Mouse (Mus musculus): ENCODE data around the gene Tat.
A peak's percentile ranks its signal among the peaks of the same experiment; 100 is the strongest.

Gene Tat

DNA sequence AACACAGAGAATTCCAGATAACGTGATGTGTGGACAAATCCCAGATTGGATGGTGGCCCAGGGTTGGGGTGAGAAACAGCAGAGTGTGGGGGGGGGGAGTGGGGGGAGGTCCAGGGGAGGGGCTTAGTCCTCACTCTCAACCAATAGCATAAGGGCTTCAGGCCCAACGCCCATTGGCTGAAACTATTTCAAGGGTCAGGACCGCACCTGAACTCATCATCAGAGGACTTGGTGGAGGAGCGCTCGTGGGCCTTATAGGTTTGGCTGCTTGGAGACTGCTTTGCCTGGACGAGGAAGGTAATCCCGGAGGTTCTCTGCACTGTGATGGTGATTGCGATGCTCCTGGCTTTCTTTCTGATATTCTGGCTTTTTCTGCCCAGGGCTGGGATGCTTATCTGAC lies at the start of gene Tat:
Gene Tat (plus strand): TSS at position 214 of the 400 bp plus-strand sequence.
- no peak for DNase-seq

- peak in 1 of 2 experiments; percentile 45 for DNase-seq
Measured at GRCm38 (mm10) chr8:109941606-109942360, 48.5 kb upstream of the Tat start.

DNA sequence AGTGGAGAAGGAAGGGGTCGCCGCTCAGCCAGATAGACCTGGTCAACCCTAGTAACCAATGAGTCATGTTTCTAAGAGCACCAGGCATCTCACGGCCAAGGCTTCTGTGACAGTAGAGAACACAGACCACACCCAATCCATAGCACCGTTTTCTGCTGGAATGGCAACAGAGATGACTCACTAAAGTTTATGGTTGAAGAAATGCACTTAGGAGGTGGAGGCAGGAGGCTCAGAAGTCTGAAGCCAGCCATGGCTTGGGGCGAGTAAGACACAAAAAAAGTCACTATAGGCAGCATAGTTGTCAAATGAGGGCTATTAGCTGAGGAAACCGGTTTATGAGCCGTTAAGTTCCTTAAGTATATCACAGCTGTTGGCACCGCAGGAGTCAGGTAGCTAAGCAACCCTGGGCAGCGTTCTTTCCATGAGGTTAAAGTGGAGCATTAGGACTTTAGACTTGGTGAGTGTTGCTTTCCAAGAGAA lies 45.0 kb upstream of the Tat start:
- DNase-seq: no peak

DNA sequence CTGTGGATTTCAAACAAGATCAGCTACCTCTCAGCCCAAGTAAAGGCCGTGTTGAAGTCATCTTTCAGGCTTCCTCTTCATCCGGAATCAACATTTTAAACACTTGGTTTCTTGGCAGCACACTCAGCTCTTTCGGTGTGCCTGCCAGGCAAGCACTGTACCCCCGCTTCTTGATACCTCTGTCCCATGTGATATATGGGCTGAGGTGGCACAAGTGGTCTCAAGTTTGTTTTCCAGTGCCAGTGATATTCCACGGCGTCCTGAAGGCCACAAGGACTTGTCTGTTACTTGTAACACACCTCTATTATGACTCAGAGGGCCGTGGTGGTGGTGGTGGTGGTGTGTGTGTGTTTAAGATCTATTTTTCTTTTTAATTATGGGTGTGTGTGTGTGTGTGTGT lies 44.5 kb upstream of the Tat start:
- no peak for DNase-seq

GRCm38 (mm10) chr8:109946272-109946671 lies 44.0 kb upstream of the Tat start:
- DNase-seq: no peak

GRCm38 (mm10) chr8:109947447-109948284 lies 42.6 kb upstream of the Tat start:
- peak; percentile 66 to 75 for DNase-seq

- no peak for DNase-seq
Measured at GRCm38 (mm10) chr8:109948285-109948564, 42.0 kb upstream of the Tat start.

DNA sequence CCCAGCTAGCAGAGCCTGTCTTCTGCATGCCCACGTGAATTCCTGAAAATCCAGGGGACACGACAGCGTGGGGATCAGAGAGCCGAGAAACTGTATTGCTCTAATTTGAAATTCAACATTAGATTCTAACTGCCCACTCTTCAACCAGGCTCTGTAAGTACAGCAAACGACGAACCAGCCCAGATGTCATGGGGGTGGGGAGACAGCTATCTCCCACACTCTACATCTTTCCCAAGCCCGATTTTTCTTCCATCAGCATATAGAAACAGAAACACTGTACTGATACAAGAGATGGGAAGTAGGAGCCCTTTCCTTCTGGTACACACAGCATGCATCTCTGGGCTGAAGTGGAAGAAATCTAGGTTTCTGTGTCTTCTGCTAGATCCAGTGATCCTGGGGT lies 38.1 kb upstream of the Tat start:
- DNase-seq: no peak

GRCm38 (mm10) chr8:109954486-109954948 lies 35.7 kb upstream of the Tat start:
- no peak for DNase-seq

DNA sequence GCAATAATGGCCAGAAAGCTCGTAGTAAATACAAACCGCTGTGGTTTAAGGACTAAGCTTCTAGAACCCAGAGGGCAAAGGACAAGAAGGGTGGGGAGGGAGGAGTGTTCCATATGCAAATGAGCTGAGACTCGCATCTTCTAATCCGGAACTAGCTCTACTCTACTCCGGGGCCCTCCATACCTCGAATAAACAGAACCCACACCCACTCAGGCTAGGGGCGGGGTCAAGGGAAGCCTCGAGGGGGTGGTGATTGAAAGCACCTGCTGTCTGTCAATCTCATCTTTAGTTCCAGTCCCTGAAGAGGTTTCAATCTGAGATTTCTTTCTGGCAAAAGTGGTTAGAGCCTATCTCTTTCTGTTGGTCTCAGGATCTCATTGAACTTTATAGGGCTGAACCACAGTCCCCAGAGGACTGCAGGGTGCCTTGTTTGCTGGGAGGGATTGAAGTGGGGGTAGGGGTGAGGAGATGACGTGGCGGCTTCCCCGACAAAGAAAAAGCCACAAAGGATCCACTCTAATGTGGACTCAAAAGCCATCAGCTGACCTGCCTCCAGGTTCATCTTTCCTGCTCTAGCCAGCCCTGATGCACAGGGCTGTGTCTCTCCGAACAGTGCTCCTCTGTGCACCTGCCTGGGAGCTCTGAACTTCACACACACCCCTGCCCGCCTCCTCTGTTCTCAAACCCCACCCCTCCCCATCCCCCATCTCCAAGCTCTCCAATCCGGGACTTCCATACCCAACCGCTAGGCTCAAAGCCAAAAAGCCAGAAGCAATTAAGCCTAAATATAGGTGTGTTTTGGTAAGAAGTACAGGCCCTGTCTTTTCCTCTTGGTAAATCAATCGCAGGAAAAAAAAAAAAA lies 32.8 kb upstream of the Tat start:
- DNase-seq: no peak

GRCm38 (mm10) chr8:109958036-109958655 lies 32.1 kb upstream of the Tat start:
- DNase-seq: no peak

DNA sequence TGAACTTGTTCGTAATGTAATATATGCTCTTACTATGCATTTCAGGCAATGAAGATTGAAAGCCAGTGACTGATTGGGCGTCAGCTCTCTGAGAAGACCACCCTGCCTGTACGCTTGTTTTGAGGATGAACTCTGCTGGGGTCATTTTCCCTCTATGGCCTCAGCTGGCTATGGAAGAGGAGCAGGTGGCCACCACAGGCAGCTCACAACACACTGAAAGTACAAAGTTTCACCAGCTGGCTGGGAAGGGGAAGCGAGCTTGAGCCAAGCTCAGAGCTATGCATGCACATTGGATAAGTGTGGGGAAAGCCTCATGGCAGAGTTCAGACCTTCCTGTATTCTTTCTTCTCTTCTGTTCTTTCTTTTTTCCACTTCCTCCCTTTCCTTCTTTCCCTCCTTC lies 31.1 kb upstream of the Tat start:
- DNase-seq: no peak

GRCm38 (mm10) chr8:109961693-109962367 lies 28.4 kb upstream of the Tat start, which contains the start of gene Marveld3:
Gene Marveld3 (minus strand): TSS chr8:109962203.
- DNase-seq: peak; percentile 50 to 71

DNA sequence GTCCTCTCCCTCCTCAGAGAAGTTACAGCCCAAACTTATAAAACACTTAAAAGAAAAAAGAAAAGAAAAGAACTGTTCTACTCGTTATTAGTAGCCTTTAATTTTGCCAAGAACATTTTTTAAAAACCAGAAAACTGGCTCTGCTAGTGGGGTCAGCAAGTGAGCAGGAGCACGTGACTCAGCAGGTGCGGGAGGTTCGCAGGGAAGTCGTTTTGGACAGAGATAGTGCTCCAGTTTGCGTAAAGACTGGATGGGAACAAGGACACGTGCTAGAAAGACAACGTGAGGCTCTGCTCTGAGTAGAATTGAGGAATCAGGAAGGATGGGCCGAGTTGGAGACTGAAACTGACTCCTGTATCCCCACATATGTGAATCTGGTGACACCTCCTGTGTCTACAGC lies 27.3 kb upstream of the Tat start:
- DNase-seq: no peak

DNA sequence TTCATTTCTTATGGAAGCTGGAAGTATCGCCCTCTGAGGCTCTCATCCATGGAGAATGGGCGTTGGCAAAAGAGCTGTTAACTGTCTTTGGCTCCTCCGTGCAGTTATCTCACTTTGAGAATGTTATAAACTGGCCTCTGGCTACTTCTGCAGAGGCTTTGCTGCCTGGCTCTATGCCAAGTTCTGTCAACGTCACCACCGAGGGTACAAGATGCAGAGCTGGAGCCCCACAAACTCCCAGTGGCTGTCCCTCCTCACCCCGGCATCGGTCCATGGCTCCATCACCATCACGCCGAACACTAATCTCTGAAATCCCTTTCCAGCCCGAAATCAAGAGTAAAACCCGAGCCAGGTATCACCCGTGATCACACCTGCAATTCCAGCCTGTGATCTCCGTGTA lies 26.8 kb upstream of the Tat start:
- DNase-seq: no peak

- no peak for DNase-seq
Measured at GRCm38 (mm10) chr8:109964106-109964505, 26.1 kb upstream of the Tat start.

GRCm38 (mm10) chr8:109968837-109969236 lies 21.4 kb upstream of the Tat start:
- DNase-seq: no peak

DNA sequence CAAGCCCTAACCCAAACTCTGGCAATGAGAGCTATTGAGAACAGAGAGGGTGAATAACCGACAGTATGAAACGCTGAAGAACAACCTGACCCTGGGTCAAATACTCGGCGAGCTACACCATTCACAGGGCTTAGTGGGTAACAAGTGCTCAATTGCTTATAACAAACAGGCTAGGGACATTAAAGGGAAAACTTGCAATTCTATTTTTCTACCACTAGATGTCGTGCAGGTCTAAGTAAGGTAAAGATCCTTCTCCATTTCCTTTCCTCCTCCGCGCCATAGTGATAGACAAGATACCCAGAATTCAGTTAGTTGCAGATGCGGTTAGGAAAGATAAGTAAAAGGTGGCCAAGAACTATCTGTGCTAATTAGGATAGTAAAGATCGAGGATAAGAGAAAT lies 19.9 kb upstream of the Tat start:
- peak in 1 of 2 experiments; percentile 57 for DNase-seq

- DNase-seq: no peak
Measured at GRCm38 (mm10) chr8:109972901-109973300, 17.3 kb upstream of the Tat start.

DNA sequence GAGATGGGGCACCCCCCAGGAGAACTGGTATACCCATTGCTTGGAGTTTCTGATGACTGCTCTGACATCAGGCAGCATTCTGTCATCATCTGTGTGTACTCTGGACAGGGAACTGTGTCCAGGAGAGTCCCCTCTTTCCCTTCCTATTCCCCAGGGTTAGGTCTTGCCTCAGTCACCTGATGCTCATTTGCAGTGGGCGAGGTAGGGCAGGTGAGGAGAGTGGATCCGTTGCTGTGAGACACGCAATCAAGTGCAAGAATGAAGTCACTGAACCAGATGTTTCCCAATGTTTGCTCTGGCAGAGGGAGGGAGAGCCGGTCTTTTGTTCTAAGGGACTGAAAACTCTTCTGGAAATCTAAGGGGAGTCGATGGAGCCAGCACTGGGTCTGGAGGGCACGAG lies 10.9 kb upstream of the Tat start:
- no peak for DNase-seq

GRCm38 (mm10) chr8:109982386-109983105 lies 7.7 kb upstream of the Tat start:
- peak; percentile 50 to 63 for DNase-seq
